Mouse (Mus musculus): ENCODE results near the gene Mdm4.

DNA sequence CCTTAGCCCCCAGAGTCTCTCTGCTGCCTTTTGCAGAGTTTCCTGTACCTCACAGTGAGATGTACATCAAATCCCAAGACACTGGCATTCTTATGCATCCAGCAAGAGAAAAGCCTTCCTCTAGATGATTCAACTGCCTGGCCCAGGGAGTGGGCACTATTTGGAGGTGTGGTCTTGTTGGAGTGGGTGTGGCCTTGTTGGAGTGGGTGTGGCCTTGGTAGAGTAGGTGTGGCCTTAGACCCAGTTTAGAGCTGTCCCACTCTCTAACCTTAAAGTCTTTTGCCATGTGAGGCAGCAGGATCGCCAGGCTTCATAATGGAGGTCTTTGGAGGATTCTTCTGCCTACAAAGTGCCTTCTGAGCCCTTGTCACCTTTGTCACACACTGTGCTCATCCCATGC, 120.4 kb downstream of the Mdm4 start:
- TF ChIP-seq CTCF (IDR thresholded peaks at IDR 0.05; ENCODE audit: control insufficient read depth, insufficient read depth, insufficient read length) = no peak
- no peak for TF ChIP-seq MYOG (IDR thresholded peaks at IDR 0.05; ENCODE audit: control insufficient read depth, extremely low read depth, insufficient read length)
- no peak for TF ChIP-seq FOSL1 (IDR thresholded peaks at IDR 0.05; ENCODE audit: insufficient read depth, low read length, poor library complexity, severe bottlenecking)
- TF ChIP-seq USF1 (IDR thresholded peaks at IDR 0.05; ENCODE audit: low read depth) = no peak
- TF ChIP-seq MAX (IDR thresholded peaks at IDR 0.05) = no peak
- TF ChIP-seq MYOD1 (IDR thresholded peaks at IDR 0.05; ENCODE audit: control insufficient read depth, insufficient read length, low read depth) = no peak
- TF ChIP-seq CEBPB (IDR thresholded peaks at IDR 0.05; ENCODE audit: low read depth) = no peak

Measured in C2C12 (cell line).